Mouse (Mus musculus) liver, adult 2 months (tissue): ENCODE measurements around the gene Lasp1.

ENCODE experiments used
- CTCF ChIP-seq: fragments of 200-500 bp; IDR thresholded peaks from 2 replicates; pipeline ENCODE4 v1.5.1; 2011; ENCODE audit warnings: low read depth, low read length, control low read depth
- POLR2A ChIP-seq: fragments of 200-500 bp; IDR thresholded peaks from 2 replicates; pipeline ENCODE4 v1.6.1; 2011; ENCODE audit warnings: low read length, control low read depth; ENCODE audit not compliant: insufficient read depth; ENCODE audit errors: extremely low read depth

- TF ChIP-seq POLR2A, result no peak
- TF ChIP-seq CTCF, result no peak
Observed at GRCm38 (mm10) chr11:97769704-97770103, 29.1 kb upstream of the Lasp1 start.
